Mouse (Mus musculus) kidney, adult 8-10 months (tissue): ENCODE measurements around the gene Ank3.

Experiments used
- DNase-seq, 2 experiments: peaks; one replicate each; pipeline ENCODE4 v3.0.0; 2022

Ank3 gene

DNA sequence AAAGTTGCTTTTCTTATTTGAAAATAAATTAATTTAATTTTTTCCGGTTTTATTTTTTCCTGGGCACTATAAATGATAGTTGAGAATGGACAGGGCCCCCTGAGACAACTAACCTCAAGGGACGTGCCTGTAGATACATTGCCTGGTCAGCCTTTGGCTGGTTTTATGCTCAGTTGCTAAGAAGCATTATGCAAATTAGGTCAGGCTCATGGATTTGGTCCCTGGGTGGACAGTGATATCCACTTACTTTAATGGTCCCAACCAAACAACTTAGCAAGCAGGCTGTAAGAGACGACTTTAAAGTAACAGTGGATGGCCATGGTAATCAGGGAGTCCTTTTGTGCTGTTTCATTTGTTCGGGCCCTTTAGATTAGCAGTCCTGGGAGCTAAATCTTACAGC lies 392.0 kb downstream of the Ank3 start:
- DNase-seq = no peak

DNA sequence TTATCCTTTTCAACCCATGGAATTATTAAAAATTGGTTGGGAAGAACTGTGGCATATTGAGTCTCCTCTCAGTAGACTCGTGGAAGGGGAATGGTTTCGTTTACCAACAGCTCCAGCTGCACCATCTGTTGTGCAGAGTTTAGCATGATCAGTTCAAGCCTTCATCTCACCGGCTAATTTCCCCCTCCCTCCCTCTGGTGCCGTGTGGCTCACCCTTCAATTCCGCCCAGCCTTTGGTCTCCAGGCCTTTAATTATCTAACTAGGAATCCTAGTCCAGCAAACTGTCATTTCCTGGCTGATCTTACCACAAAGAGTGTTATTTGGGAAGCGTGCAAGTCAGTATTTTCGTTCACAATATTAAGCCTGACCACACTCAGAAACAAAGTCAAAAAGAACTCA lies 393.4 kb downstream of the Ank3 start:
- DNase-seq = no peak

DNA sequence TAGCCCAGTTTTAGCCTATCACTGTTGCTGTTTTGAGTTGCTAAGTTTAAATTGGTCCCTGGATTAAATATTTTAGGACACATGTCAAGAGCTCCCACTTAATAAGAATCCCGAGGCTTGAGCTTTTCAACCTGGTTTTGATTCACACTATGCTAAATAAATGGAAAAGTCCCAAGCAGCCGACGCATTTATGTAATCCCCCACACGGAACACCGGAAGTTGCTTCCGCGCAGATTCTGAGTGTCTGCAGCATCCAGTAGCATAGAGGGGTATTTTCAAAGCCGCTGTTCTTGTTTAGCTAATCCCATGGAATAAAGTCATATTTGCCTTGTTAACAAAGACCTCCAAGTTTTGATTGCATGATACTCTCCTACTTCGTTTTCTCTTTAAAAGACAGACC lies 393.8 kb downstream of the Ank3 start:
- no peak for DNase-seq

DNA sequence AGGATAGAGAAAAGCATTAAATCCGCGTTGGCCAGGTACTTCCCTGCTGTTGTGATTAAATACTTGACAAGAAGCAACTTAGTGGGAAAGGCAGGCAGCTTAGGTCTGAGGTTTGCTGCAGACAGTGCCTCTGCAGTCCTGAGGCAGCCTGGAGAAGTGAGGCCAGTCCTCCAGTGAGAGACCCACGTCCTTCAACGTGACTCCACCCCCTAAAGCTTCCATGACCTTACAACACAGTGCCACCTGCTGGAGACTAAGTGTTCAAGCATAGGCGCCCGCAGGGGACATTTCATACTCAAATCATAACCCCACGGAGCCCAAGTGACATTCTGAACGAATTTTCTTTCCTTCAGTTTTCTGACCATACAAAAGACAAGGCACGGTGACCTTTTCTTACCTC lies 394.5 kb downstream of the Ank3 start:
- DNase-seq = peak; percentile 61 to 66

DNA sequence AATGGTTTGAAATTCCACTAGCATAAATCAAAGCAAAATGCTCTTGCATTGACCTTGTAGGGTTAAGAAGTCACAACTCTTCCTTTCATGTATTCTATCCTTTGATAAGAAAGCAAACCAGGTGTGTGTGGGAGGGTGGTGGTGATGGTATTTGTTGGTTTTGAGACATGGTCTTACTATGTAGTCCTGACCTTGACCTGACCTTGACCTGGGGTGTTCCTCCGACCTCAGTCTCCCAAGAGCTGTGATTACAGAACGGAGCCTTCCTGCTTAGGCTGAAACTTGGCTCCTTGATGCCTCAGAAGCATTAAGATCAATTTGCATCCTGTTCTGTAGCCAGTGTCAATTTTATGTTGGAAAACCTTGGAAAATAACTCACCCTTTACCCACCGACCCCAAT lies 397.1 kb downstream of the Ank3 start:
- DNase-seq = no peak

DNA sequence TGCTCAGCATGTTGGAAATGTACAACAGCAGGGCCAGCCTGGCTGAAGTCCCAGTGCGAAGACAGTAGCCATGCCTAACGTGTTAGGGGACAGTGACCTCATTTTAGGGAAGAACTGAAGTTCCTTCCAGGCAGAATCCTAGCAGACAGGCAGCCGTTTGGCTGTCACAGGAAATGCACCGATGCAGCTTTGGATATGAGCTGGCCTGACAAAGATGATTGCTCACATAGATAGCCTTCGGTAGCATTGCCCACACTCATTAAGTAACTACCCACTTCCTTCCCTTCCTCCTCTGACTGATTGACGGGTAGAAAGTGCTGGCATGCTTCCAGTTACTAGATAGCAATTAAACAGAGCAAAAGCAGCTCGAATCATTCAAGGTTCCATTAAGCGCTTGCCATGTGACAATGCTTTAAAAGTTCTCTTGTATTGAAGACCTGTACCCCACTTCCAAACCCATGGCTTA lies 397.9 kb downstream of the Ank3 start:
- no peak for DNase-seq

DNA sequence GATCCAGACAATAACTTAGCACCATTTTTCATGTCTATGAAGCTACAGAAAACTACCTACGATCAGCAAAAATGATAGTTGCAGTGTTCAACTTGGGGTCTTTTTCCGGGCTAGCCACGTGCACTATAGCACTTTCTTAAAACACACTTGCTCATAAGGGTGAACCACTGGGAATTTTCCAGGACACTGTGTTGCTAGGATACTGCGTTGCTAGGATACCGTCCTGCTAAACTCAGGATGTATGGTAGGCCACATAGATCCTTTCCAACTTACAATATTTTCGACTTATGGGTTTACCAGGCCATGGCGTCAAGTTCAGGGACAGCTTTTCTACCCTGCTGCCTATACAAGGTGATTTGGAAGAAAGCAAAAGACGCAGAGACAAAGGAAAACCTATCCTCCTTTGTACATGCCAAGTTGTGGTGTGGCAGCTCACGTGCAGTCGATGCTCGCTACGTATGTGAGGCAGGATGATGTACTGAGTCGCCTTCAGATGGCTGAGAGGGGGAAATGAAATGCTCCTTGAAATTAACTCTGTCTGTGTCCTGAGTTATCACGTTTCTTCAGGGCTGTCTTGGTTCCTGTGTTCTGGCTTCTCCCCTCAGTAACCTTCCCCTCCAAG lies 404.7 kb downstream of the Ank3 start:
- no peak for DNase-seq

DNA sequence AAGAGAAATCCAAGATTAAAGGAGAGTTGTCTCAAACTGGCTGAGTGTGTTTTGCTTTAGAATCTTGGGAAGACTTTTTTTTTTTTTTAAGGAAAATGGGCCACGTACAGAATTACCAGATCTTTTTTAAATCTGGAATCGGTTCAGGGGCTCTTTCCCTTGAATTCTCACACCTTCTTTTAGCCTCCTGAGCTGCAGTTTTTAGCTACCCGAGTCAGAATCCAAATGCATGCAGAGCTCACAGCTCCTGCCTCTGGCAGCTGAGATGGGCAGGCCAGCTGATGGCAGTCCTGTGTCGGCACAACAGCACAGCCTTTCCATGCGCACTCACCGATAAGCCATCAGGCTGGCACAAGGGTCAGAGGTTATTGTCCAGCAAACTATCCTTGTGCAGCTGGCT lies 406.0 kb downstream of the Ank3 start:
- DNase-seq = no peak

DNA sequence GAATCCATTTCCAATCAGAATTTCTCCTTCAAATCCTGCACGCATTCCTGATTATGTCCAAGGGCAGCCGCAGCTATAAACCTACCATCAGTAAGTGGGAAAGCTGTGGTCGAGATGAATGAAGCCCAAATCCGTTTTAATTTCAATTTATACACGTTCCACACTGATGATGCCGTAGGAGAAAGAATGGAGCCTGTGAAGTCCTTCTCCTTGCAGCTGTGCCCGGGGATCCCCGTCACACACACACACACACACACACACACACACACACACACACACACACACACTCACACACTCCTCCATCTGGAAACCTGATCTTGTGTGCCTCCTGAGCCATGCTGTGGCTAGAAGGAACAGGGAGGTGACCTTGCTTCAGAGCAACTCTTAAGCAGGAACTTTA lies 412.2 kb downstream of the Ank3 start:
- no peak for DNase-seq

DNA sequence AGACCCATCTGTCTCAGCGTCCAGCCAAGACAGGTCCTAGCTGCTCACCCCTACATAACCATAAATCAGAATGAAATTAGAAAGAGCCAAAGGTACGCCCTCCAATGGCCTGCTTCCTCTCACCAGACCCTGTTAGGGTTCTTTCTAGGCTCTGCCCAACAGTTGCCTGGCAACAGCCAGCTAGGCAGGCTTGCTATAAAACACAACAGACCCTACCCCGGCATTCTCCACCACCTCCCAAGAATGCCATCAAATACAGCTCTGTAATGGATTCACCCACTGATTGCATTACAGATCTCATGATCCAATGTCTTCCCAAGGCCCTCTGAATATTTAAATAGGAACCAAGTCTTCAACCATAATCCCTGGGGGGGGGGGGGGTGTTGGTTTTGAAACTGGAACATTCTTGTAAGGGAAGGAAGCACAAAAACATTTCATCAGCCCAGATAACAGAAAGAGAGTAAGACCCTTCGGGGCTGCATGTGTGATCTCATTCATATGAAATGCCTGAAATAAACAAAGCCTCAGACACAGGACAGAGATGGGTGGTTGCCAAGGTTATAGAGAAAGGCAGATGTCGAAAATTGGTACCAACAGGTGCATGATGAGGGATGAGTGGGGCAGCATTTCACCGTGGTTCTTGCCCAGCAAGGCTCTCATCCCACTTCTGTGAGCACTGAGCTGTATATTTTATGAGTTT lies 415.4 kb downstream of the Ank3 start:
- DNase-seq = no peak

DNA sequence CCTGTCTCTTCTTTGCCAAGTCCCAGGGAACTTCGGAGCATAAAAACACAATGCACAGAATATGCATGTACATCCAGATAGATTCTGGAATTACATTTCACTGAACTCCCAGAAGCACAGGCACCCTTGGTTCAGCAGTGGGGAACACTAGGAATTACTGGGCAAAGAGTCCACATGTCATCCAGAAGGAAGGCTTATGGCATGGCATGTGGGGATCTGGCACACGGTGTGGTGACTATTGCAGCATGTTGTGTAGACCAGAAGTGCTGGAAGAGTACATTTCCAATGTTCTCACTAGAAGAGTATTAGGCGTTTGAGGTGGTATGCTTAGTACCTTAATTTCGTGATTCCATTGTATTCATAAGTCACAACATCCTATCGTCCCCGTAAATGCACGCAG lies 422.7 kb downstream of the Ank3 start:
- no peak for DNase-seq

DNA sequence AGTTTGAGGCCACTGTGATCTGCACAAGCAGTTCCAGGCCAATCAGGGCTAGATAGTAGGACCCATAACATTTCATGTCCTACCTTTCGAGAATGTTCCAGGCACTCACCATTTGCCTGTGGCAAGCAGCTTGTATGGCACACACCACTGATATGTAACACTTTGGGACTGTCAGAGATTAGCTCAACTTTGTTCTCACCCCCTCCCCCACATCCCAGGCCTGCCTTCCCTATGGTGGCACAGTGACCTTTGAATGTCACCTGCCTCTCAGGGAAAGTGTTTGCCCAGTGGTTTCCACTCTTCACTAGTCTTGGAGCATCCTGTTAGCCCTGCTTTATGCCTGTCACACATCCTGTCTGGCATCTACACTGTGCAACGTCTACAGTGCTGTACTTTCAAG lies 430.2 kb downstream of the Ank3 start:
- DNase-seq = peak in 1 of 2 experiments; percentile 19

DNA sequence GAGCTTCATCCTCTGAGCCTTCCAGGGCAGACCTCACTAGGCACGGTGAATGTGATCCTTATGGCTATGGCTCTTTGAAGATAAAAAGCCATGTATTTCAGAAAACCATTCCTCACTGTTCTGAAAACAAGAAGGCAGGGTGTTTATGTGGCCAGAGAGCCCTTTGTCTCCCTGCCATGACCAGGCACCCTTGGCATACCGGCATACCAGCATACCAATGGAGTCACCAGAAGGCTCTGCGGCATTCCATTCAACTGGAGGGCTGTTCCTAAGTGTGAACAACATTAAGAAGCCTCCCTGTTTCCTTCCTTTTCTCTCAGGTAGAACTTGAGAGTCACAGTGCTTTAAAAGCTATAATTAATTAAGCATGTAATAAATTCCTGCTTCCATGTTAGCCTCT lies 430.7 kb downstream of the Ank3 start:
- DNase-seq = peak; percentile 9 to 55

DNA sequence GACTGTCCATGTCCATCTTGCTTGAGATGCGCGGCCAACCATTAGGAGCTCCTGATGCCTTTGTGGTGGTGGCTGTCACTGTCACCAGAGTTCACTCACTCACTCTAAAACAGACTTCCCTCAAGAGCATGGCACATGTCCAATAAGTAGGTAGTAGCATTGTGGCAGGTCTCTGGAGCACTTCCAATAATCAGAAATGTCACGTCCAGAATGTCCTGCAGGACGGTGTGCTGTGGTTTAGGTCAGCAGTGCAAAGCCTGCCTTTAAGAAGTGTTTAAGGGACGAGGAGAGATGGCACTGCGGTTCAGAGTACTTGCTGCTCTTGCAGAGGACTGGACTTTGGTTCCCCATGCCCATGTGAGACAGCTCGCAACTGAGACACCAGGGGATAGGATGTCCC lies 433.0 kb downstream of the Ank3 start:
- peak in 1 of 2 experiments; percentile 13 for DNase-seq

DNA sequence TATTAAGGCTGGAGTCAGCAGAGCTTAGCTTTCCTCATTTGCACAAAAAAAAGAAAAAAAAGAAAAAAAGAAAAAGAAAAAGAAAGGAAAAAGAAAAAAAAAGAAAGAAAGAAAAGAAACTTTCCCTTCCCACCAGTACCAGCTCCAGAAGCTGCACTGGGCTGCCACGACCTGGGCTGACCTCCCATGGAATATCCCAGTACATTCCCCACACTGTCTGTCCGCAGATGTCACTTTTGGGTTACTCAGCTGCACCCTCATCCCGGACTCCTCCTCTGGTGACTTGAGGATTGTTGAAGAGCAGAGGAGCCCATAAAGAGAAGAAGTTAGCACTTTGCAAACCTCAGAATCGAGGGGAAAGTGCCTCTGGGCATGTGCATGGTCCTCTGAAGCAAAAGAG lies 433.7 kb downstream of the Ank3 start:
- no peak for DNase-seq

DNA sequence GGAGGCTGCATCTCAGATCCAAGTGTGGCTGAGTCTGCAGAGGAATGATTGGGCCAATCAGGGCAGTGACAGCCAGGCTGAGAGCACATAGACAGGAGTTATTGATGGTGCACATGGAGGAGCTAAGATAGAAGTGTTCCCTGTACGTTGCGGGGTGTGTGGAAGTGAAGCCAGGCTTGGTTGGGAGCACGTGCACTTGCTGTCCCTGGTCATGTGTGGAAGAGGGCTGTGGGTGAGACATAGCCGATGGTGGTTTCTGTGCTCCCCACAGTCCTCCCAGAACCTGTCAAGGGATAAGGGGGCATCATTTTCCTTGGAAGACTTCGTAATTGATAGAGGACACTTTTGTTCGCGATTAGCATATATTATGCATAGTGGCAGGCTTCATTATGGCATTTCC lies 434.2 kb downstream of the Ank3 start:
- DNase-seq = no peak

DNA sequence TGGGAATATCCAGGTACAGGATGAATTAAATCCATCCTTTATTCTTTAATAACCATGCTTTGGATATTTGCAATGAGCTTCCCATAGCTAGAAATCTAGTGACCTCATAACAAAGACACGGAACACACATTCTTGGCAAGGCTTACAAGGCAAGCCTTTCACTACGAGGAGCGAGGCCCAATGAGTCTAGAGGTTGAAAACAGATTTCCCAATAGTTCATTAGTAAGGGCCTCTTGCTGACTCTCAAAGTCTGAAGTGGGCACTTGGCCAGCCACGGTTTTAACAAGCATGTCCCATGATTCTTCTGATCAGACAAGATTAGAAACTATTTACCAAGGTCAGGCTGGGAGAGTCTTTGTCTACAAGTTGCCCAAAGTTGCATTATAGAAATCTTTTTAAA lies 436.1 kb downstream of the Ank3 start:
- peak; percentile 12 to 47 for DNase-seq

DNA sequence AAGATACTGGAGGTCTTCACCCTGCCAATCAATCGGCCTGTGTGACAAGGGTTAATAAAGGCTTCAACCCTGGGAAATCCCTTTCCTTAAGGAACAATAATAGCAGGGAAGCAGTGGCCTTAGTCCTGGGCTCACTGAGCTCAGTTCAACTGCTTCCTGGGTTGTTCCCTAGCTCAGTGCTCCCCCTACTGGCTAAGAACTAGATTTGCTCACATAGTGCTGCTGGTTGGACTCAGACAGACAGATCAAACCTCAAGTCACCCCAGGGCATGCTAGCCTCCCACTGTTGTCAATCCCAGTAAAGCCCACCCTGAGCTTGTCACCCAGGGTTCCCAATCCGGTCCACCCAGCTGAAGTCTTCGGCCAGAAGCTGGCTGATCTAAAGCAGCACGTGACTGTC lies 447.2 kb downstream of the Ank3 start:
- DNase-seq = peak; percentile 17 to 28

DNA sequence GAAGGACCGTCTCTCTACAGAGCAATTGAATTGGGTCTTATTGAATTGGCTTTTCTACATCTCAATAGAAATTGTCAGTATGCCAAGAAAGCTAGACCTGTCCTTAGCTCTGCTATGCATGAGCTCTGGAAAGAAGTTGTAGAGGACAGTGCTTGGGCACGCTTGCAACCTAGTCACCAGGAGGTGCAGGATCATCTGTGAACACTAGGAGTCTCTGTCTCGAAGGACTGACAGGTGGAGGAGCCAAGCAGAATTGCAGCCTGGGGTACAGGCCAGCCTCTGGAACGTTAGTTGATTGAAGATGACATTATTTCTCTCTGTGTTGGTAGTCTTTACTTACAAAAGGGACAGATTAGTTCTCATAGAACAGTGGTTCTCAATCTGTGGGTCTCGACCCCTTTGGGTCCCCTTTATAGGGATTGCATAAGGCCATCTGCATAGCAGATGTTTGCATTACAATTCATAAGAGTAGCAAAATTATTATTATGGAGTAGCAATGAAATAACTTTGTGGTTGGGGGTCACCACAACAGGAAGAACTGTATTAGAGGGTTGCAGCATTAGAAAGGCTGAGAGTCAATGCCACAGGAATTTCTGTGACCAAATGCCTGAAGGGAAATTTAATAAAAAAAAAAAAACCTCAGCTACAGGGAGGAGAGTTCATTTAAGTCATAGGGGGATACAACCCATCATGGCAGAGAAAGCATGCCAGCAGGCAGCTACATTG lies 454.0 kb downstream of the Ank3 start:
- DNase-seq = no peak

DNA sequence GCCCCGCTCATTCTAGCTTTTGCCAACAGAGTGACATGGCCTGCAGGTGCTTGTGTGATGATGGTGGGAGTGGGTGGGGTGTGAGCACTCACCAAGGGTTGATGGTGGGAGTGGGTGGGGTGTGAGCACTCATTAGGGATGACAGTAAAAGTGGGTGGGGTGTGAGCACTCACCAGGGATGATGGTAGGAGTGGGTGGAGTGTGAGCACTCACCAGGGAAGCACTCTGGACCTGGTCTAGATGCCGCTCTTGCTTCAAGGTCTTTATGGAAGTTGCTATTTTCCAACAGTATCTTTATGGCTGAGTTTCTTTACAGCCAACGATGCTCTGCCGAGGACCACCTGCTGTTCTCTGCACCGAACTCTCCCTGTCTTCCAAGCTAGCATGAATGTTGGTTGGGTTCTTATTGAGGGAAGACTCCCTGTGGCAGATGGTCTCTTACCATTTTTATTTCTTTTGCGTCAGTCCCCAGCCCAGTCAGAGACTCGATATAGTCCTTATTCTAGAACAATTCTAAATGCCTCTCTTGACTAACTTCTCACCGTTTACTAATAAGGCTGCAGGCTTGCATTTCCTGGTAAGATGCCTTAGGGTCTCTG lies 456.1 kb downstream of the Ank3 start:
- DNase-seq = no peak

DNA sequence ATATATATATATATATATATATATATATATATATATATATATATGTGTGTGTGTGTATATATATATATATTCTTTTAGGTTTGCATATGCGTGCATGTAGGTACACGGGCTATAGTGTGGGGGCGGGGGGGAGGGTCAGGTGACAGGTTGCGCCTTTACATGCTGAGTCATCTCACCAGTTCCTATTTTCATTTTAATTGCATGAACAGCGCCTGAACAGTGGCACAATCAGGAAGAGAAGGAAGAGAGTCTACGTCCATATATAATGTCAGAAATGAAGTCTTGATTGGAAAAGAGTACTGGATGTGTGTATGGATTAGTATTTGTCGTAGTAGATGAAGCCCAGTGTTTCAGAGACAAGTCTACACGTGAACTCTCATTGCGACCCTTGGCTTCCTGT lies 459.4 kb downstream of the Ank3 start:
- DNase-seq = no peak

DNA sequence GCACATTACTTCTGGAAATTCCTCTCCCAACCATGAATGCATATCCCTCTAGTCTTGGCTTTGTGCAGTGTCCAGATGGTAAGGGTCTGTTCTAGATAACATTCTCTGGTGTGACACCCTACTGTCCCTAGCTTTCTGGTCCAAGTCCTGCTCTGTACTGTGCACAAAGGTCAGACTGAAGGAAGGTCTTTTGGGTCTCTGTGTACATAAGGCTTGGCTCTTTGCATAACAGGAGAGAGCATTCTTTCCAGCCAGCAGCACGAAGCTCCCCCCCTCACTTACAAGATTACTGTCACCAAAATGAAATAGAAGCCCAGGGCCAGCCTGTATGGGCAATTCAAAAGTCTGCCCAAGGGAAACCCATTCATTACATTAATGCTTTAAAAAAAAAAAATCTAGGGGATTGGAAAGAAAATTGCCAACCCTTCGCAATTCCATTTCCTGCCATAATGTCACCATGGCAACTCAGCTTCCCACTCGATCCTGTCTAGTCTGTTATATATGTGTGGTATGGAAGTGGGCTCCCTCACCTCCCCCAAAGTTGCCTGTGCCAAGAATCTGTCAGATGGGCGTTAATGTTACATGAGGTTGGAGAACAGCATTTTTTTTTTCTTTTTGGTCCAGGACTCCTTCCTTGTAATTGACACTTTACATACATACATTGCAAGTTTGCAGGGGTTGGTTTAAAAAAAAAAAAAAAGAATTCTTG lies 460.5 kb downstream of the Ank3 start:
- DNase-seq = no peak

DNA sequence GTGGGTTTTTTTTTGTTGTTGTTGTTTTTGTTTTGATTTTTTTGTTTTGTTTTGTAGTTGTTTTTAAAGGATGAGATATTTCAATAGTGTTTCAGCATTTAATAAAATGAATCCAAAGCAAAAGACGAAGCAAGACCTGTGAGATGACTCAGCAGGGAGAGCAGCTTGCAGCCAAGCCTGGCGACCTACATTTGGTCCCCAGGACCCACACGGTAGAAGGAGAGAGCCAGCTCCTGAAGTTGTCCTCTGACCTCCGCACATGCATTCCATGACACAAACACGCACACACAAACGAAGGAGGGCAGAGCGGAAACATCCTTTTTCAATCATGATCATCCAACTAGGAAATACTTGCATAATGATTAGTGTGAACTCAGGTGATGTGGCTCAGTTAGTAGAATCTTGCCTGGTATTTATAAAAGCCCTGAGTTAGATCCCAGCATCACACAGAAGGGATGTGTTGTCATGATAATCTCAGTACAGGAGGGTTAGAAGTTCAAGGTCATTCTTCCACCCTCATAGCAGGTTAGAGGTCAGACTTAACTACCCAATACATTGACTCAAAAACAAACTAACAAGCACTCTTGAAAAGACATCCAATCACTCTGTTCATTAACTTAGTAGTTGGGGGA lies 461.4 kb downstream of the Ank3 start:
- no peak for DNase-seq
